Mouse (Mus musculus) kidney, embryonic 15.5 days (tissue): ENCODE measurements at regions not wholly inside any gene's neighbourhood (a gene's known extent, or its start where the extent isn't known, plus 50 kb on each side); places are given as distances from the start of the nearest gene placed in this dataset.

ENCODE experiments used
- ATAC-seq: fragments of 200-750 bp; cut with Nextera tagmentation; replicated peaks from 2 replicates; pipeline ENCODE4 v1.8.0; 2017; ENCODE audit warnings: moderate TSS enrichment; ENCODE audit not compliant: low FRiP score
- H3K27ac ChIP-seq: fragments of 300-500 bp; sonication (generic); 2 replicates; pipeline ENCODE4 v1.5.1; 2015; ENCODE audit warnings: mild to moderate bottlenecking, inconsistent platforms
- H3K27me3 ChIP-seq: fragments of 300-500 bp; sonication (generic); 2 replicates; pipeline ENCODE4 v1.6.1; 2015; ENCODE audit warnings: inconsistent platforms
- H3K36me3 ChIP-seq: fragments of 300-500 bp; sonication (generic); 2 replicates; pipeline ENCODE4 v1.6.1; 2015; ENCODE audit warnings: inconsistent platforms
- H3K4me1 ChIP-seq: fragments of 300-500 bp; sonication (generic); 2 replicates; pipeline ENCODE4 v1.6.1; 2015; ENCODE audit warnings: inconsistent platforms
- H3K4me2 ChIP-seq: fragments of 300-500 bp; sonication (generic); 2 replicates; pipeline ENCODE4 v1.6.1; 2015; ENCODE audit warnings: moderate library complexity, mild to moderate bottlenecking, inconsistent platforms
- H3K4me3 ChIP-seq: fragments of 300-500 bp; sonication (generic); replicated peaks from 2 replicates; pipeline ENCODE4 v1.5.1; 2015; ENCODE audit warnings: mild to moderate bottlenecking, inconsistent platforms
- H3K9ac ChIP-seq: fragments of 300-500 bp; sonication (generic); 2 replicates; pipeline ENCODE4 v1.6.1; 2015; ENCODE audit warnings: mild to moderate bottlenecking, inconsistent platforms
- H3K9me3 ChIP-seq: fragments of 300-500 bp; sonication (generic); replicated peaks from 2 replicates; pipeline ENCODE4 v1.6.1; 2016; ENCODE audit warnings: inconsistent platforms
- WGBS: fragments of 180-500 bp; shearing (Covaris S2); methylation state at CpG from one replicate; pipeline ENCODE4 v1.1.7; 2015; ENCODE audit warnings: mixed read lengths; 5-methylcytosine and 5-hydroxymethylcytosine counted together

DNA sequence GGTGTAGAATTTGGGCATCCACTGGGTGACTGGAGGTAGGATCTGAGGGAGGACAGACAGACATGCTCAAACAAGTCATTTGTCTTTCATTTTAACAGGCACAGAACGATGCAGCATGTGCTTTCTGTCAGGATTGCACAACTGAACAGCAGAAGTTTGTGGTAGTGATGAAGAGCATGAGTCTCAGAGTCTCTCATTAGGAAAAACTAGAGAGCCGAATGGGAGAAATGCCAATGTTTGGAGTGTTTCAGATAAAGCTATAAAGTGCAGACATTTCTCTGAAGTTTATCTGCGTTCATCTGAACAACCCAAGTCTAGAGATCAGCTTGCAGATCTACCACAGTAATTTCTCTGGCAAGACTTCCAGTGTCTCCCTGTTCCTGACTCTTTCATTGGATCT lies 684.0 kb upstream of the 4930412O13Rik start:
- Histone ChIP-seq H3K36me3 (no peaks in the 10 kb centered on the region), H3K4me2 (no peak overlapping the region), H3K27ac (no peak overlapping the region), H3K27me3 (no peaks in the 10 kb centered on the region), H3K4me3 (no peak overlapping the region), H3K9ac (no peak overlapping the region), H3K4me1 (no peaks in the 10 kb centered on the region), H3K9me3 (no peaks in the 10 kb centered on the region)
- no peak for ATAC-seq
- WGBS = 48% methylated on average over 3 of the region's 3 CpGs

DNA sequence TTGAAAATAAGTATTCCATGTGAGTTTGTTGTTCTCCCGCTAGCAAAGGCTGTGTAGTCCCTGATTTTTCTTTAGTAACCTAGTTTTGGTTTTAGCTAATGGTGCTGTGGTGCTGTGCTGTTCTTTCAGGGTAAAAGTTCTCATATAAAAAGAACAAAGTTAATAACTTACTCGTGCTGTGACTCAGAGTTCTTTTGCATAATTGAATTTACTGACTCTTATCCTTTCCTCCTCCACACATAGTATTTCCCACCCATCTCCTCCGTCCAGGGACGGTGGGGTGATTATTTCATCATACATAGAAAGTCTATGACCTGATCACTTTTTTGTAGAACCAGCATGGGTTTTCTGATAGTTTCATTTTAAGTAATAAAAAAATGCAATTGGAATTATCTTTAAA lies 673.1 kb upstream of the 4930412O13Rik start:
- no peaks in the 10 kb centered on the region for H3K9me3 ChIP-seq
- no peak overlapping the region for H3K27ac ChIP-seq
- H3K27me3 ChIP-seq = no peaks in the 10 kb centered on the region
- ATAC-seq = no peak
- H3K4me3 ChIP-seq = no peak overlapping the region
- 53% methylated on average over 4 of the region's 4 CpGs for WGBS
- H3K36me3 ChIP-seq = no peaks in the 10 kb centered on the region
- H3K4me2 ChIP-seq = no peak overlapping the region
- no peak overlapping the region for H3K9ac ChIP-seq
- no peaks in the 10 kb centered on the region for H3K4me1 ChIP-seq
